Mouse (Mus musculus): ENCODE measurements around the gene Ppef2.
A peak's percentile ranks its signal among the peaks of the same experiment; 100 is the strongest.

The Ppef2 gene

GRCm38 (mm10) chr5:92195716-92196115 lies 60.4 kb downstream of the Ppef2 start:
- DNase-seq (ENCODE audit: low spot score) = peak; percentile 34

GRCm38 (mm10) chr5:92188881-92189483 lies 67.1 kb downstream of the Ppef2 start:
- no peak for DNase-seq (ENCODE audit: low spot score)

DNA sequence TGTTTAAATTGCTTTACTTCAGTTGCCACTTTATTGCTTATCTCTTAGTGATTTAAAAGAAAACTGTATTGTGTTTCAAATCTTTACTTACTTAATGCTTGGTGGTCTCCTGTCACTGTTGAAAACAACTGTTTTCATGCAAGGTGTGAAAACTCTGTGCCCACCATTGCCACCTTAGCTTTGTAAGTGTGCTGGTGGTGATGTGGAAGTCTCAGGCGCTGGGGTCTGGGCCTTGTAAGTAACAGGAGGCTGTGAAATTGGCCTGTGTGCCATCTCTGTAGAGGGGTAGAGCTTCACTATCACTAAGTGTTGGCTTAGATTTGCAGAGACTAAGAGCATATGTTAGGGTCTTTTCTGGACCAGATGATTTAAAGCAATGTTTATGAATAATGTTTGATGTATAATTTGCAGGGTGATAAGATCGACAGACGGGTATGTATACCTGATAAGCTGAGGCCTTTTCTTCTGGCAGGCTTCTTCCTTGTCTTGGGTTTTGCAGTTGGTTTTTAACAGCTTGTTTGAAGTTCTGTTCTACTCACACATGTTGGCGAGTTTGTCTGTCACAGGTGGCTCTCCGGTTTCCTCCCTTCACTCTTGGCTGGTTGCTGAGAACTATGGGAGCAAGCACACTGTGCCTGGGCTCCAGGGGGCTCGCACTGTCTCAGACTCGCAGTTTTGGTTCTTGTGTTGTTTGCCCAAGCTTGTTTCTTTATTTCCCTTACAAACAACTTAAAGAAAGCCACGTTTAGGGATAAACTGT lies 72.8 kb downstream of the Ppef2 start:
- DNase-seq (ENCODE audit: low spot score) = no peak
